Mouse (Mus musculus) c-Kit-negative CD71-positive TER-119-positive erythroid progenitor cells, embryonic 14.5 days (primary cell): Measurements from ENCODE around the gene Gucy2d.

Source experiments
- DNase-seq: peaks from one replicate; pipeline ENCODE4 v3.0.0-alpha.2; 2013; ENCODE audit warnings: low read depth, low spot score

Gene Gucy2d

DNA sequence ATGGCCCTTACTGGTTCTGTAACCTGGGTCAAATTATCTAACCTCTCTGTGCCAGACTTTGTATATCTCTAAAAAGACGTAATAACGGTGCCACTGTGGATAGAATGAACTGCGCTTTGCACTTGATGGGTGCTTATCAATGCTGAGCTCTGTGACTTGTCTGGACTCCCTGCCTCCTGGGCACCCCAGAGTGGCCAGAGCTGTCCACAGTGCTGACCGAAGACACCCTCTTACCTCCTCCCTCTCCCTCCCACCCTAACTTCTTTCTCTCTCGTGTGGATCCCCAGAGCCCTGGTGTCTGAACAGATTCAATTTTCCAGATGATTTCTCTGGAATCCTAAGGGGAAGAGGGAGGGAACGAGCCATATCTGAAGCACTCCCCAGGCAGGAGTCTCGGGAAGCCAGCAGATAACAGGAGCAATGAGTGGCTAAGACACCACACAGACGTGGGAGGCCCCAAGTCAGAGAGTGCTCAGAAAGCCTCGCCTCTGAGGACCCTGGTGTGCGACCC, at the start of gene Gucy2d:
Gucy2d (plus strand) TSS at position 461 of the 511 bp plus-strand sequence.
- DNase-seq: no peak

DNA sequence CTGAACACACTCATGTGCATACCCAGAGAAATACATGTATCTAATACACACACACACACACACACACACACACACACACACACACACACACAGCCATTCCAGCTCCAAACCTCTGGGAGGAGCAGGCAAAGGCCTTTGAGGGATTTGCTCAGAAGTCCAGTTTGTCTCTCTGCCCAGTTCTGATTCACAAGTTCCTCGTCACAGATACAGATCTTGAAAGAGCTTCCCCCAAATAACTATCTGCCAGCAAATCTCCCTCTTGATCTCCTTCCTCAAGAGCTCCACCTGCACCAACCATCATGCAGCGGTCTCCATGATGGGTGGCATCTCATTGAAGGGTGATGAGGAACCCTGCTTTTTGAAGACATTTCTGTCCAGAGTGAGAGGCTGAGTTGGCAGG, 49.7 kb upstream of the Gucy2d start:
- DNase-seq: no peak

DNA sequence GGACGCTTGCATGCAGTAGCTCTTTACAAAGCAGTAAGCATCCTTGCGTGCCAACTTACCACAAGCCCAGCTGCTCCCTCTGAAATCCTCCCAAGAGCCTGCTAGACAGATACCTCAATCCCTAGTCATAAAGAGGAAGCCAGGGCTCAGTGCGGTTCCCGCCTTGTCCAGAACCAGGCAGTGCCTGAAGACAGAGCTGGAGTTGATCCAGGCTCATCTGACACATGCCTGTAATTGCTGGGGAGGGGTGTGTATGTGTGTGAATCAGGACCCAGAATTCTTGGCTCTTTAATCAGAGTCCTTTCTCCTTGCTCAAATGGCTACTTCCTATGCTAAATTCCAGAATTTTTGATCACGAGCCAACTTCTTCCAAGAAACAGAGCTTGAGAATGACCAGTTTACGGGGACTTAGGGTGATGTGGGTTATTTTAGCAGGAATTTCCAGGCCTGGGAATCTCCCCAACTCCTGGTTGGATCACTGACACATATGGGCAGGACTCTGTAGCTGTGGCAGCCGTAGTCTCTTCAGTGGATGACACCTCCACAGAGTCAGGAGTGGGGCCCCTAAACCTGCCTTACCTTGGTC, 48.8 kb upstream of the Gucy2d start:
- DNase-seq: no peak

DNA sequence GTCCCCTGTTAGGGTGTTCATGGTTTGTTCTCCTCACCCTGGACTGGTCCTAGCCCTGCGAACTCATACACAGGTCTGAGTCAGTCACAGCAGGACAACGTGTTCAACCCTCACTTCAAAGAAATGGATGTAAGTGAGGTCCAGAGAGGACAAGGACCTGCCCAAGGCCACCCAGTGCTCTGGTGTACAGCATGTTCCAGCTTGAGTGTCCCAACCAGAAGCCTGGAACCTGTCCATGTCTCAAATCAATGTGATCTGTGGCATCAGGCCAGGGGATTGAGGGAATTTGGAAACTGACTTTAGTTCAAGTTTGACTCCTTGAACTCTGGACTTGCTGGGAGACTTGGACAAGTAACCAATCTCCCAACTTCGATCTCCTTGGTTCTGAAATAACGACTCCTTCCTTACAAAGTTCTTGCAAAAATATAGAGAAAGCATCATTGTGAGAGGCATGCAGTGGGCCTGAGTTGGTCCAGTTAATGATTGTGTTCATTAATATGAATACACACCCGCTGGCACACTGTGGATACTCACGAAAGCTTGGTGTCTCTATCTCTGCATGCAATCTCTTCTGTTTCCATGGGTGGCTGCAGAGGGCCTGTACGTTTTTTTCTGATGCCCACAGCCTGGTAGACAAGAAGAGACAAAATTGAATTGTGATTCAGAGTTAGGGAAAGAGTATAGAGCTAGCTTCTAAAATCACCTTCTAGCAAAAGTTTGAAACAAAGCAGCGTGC, 47.6 kb upstream of the Gucy2d start:
- no peak for DNase-seq

DNA sequence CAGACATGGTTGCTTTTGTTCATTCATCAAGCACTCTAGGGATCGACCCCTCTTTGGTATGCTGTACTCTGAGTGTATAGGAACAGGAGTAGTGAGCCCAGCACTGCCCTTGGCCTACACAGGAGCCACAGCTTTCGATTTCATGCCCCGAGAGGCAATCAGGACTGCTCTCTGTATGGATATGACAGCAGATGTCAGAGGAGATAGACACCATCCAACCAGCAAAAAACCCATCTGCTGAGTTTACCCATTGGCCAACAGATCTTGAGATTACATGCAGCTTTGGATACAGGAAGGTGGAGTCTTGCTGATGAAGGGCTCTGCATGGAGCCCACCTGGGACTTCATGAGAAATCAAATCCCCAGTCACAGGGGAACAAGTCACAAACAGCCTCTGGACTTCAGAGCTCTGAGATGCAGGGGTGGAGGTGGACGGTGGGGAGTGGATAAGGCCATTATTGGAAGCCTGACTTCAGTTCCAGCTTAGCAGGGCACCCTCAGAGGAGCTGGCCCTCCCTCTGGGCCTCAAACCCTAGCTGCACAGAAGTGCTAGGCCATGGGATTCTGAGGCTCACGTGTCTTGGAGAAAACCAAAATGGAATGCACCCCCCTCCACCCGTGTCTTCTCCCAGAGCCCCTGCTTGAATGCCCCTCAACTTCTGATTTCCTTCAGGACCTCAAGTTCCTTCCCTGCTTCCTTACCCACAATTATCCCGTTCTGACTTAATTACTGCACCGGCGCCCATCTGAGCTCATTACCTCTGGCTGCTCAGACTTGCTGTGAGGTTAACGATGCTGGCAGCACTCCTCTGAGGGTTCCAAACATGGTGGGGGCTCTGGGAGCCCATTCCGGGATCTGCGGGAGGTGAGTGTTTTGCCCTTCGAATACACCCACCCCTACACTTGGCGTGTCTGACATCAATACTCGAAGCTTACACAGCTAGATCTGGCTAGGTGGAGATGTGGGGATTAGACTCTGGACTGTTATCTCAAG, 37.3 kb upstream of the Gucy2d start:
- DNase-seq: no peak

DNA sequence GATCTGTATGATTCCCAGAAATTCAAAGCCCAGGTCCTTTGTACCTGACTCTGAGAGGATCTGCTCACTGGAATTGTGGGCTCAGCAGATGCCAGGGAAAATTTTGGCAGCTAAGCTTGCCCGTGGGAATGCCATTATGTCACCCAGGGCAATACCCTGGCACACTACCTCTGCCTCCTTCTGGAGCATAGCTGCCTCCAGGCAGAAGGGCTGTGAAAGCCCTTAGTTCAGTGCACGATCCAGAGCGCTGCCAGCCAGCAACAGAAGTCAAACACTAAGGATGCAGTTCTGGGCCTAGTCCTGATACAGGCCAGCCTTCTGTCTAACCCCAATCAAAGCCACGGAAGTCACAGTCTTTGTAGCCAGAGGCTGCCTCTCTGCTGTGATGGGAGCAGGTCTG, 36.2 kb upstream of the Gucy2d start:
- no peak for DNase-seq

DNA sequence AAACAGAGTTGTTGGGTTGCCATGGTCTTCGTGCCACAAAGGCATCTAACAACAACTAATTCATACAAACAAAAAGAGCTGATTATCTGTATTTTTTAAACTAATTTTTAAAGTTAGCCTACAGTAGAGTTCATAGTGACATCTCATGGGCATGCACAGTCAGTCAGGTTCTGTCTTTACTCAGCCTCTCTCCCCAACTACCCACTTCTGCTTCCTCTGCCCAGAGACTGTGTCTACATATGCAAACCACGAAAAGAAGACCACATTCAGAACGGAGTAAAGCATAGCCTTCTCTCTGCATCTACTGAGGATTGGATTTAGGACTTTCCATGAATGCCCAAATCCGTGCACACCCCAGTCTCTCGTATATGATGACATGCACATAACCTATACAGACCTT, 32.6 kb upstream of the Gucy2d start:
- no peak for DNase-seq

DNA sequence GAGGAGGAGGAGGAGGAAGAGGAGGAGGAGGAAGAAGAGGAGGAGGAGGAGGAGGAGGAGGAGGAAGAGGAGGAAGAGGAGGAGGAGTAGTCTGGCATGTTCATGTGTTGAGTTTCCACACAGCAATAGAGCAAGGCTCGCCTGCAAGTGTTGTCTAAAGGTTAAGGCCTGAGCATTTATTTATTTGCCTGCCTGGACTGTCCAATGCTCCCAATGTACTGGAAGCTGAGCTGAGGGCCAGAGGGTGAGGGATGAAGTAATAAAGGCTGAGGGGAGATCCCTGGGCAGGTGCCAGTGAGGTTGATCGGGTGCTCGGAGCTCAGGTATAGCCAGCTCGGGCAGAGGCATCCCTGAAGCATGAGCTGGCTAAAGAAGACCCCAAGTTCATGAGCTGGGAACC, 27.1 kb upstream of the Gucy2d start:
- no peak for DNase-seq

DNA sequence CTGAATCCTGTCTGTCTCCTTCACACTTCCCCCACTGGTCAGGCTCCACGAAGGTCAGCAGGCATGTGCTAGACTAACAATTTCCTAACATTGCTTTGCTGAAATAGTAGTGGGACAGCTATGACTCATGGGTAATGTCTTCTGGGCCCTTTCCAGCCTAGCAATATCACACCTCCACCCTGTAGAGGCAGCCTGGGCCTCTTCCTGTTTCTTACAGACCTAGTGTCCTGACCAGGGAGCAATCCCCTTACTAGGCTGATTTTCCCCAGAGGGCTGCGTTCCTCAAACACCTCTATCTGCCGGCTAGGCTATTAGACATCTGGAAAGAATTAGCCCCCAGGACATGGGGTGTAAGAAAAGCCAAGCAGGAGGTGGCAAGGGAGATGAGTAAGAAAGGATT, 24.7 kb upstream of the Gucy2d start:
- DNase-seq: no peak

DNA sequence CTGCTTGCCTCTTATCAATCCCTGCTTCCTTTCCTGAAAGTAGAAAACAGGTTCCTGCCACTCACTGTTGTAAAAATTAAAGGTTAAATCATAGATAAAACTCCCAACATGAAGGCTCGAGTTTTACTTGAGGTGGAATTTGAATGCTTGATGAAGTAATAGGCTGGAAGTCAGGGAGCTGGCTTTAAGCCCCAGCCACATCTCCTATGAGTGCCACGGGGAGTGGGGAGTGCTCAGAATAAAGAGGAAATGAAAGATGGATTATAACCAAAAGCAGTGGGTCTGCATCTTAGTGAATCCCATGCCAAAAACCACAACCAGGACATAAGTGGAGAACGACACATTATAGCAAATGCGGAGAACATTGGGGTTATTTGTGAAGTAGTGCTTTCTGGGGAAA, 24.2 kb upstream of the Gucy2d start:
- no peak for DNase-seq

DNA sequence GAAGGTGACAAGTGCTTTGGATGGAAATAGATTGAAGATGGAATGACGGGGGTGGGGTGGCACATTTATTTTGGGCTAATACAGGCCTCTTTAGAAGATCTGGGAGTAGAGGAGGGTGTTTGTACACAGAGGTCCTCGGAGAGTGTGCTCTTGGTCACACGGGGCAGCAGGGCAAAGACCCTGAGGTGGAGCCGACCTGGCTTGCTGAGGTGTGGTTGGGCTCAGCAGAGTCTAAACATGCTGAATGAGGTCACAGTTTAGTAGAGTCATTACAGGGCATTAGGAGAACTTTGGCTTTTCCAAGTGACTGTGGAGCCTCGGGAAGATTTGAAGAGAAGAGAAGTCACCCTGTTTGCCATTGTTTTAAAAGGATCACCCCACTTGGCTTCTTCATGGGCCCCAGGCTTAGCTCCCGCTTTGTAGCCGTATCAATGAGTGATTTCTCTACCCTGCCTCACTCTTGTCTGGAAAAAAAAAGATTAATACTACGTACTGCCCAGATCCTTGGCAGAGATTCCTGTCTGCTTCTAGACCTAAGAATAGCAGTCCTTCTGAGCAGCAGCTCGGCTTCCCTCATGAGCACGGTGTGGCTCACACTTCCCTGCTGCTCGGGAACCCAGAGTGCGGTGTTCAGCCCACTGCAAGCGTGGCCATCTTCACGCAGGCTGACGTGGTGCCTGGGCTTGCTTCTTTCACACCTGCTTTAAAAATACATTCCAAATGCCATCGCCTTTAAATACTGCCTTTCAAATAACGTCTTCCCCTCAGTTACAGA, 22.0 kb upstream of the Gucy2d start:
- DNase-seq: no peak

DNA sequence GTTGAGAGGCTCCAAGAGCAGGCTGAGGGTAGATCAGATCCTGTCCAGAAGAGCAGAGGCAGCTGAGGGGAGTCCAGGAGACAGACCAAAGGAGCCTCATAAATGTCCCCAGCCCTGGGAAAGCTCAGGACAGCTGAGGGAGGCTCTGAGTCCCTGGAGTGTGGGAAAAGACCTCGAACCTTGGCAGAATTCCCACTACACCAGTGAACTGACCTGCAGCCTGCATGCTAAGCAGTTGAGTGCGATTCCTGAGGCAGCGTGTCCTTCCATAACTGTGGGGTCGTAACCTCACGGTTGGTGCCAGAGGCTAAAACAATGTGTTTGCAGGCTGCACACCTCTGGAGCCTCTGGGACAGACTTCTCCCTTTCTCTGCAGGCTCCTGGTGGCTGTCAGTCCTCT, 20.9 kb upstream of the Gucy2d start:
- DNase-seq: no peak

DNA sequence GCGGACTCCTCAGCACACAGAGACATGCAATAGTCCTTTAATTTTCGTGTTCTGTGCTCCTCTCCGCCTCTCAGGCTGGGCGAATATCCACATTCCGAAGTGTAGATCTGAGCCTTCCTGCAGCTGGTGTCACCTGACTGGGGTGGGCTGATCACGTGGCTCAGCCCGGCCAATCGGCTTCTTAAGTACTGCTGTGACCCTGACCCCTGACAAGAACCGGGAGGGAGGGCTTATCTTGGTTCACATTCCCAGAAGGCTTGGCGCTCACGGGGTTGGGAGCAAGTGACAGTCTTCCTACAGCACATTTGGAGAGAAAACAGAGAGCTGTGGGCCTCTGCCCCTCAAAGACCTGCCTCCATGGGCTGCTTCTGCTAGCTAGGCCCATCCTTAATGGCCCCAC, 16.7 kb upstream of the Gucy2d start:
- no peak for DNase-seq

DNA sequence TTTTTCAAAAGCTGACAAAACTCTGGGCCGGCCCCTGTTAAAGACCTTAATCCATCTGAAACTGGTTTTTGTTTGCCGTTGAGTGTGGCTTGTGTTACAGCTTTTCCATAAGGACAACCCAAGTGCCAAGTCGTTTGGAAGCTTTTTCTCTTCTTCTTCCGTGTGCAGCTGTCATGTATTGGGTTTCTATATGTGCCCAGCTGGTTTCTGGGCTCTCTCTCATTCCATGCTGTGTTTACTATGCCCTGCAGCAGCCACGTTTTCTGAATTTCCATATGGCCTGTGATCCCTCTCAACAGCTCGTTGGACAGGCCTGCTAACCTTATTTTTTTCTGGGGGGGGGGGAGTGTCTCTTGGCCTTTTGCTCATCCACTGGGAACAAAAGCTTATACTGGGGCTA, 15.8 kb upstream of the Gucy2d start:
- DNase-seq: no peak

DNA sequence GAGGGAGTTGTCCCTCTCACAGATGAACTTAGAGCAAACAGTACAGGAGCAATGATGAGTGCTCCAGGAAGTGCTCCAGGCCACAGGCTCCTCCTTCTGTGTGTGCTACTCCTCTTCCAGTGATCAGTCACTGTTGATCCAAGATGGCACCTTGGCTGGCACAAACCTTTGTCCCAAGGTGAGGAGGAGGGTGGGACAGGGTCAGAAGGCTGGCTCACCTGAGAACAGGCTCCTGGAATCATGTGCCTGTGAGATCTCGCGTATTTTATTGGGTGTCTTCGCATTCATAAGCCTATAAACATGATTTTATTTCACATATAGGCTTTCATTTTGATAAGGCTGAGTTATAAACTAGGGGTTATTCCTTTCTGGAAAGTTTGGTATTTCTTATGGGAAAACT, 14.7 kb upstream of the Gucy2d start:
- no peak for DNase-seq

DNA sequence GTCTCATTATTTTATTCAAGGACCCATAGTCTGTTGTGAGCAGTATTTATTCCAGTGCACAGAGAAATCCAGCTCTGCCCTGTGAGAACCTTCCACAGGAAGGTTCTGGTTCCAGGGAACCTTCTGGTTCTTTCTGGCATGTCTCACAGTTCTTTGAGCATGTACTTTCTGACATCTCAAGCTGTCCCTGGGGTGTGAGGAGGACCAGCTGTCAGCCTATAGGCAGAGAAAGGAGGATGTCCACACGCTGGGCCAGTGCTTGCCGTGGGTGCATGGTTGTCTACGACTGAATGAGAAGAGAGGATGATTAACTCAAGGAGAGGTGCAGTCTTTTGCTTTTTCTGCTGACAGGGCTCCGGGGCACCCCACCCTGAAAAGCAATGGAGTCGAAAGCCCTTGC, 13.6 kb upstream of the Gucy2d start:
- DNase-seq: no peak

DNA sequence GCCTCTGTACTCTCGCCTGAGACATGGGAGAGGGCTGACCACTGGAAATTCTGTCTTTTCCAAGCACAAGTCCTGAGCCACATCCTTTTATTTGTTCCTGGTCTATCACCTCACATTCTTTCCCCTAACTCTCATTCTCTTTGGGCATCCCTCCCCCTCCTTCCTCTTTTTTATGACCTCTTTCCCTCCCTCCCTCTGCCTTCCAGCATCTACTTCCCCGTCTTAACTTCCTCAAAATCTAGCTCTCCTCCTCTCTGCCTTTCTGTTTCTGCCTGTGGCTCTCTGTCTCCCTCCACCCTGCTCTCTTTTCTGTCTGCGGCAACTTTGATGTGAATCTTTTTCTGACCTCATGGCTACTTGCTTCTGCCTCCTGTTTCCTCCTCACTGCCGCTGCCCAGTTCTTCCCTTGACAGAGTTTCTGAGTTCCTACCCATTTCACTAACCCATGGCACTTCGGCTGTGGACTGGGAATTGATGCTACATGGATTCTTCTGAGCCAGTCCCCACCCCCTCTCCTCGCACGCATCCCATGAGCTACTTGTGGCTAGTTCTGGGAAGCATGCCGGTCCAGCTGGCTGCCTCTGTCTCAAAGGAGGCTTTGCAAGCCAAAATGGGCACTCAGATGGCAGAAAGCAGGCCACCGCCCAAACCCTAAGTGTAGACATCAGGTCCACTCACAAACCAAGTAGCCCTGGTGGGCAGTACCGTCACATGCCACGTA, 12.9 kb upstream of the Gucy2d start:
- DNase-seq: no peak

DNA sequence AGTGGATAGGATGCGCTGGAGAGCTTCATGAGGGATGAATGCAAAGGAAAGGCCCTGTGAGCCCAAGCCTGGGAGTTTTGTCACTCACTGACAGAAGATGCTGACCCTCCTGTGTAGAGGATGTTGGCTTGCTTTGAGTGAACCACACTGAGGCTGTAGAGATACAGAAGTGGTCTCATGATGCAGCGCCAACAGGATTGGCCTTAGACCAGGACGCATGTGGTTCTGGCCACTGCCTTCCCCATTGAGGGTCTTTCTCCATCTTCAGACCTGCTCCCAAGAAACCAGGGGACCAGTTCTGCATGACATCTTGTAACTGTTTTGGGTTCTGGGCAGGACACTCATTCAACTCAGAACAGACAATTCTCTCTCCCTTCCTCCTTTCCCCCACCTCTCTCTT, 10.6 kb upstream of the Gucy2d start:
- no peak for DNase-seq

DNA sequence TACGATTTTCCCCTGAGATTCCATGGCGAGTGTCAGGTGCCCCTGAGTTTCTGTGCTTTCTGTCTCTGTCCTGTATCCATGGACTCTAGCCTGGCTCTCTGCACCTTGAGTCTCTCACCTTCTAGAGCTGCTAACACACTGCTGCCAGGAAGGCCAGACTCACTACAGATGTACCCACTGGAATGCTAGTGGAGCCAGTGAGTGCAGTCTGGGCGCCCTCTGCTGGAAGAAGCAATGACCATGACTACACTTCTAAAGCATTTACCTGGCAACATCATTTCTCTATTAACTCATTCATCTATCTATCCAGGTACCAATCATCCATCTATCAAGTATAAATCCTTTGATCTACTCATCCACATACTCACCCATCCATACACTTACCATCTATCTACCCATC, 9.4 kb upstream of the Gucy2d start:
- no peak for DNase-seq

DNA sequence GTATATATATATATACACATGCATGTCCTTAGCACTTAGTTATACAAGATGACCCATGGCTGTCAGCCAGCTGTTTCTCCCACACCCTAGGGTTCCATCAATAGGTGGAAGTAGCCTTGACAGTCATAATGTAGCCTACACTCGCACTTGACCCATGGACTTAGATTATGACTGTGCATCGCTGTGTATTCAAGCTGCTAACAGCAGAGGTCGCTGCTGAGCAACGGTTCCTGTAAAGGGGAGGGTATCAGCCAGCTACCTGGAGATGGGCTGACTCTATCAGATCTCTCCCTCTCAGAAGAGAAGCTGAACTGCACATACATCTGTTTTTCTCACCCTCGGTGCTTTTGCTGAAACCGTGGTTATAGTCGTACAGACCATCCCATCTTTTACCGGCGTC, 2.6 kb upstream of the Gucy2d start:
- peak; percentile 5 for DNase-seq

DNA sequence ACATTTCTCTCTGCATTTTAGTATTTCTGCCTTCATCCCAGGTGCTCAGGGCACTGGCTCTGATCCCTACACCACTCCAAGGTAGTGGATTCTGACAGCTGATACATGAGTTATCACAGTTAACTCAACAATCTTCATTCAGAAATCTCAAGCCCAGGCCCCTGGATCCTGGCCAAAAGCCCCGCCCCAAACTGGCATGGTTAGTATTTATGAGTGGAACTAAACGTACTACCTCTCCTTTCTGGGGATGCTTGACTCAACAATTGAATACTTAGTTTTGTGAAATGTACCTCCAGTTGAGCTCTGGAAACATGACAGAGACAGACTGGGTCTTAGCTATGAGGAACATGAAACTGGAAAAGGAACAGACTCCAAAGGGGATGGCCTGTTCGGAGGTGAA, 6.7 kb downstream of the Gucy2d start:
- DNase-seq: no peak
